Comparison of ENCODE assay signal across 8 mouse cellular contexts in genomic region chr16:17110771-17111743, GRCm38 (mm10). TPM values are rescaled to one million over a fixed set of nuclear protein-coding genes. Genes with fewer than 3 reads are reported as not detected.
DNase-seq lines count a peak whose midpoint lies in the region; ATAC-seq and TF ChIP-seq lines count a peak whose summit lies in the region.

Gene Ppil2, minus strand, starts transcription at chr16:17111257.

- ATAC-seq in forebrain, embryonic 11.5 days (replicated peaks; ENCODE audit: low FRiP score): peak; percentile 79
- ATAC-seq in heart, embryonic 16.5 days (replicated peaks; ENCODE audit: extremely low read depth, insufficient read depth, low FRiP score): peak; percentile 76
- ATAC-seq in liver, embryonic 15.5 days (ENCODE audit: insufficient read depth): peak; percentile 87
- peak; percentile 87 for ATAC-seq in neural tube, embryonic 11.5 days (ENCODE audit: insufficient read depth, low FRiP score, low TSS enrichment)
- ATAC-seq in stomach, embryonic 16.5 days (ENCODE audit: insufficient read depth, low FRiP score): peak; percentile 80

- H3K27ac ChIP-seq in forebrain, embryonic 11.5 days (ENCODE audit: low read depth, low read length): no peak within 1 kb of the TSS
- H3K27ac ChIP-seq in heart, embryonic 16.5 days (ENCODE audit: low read length): peak within 1 kb of the TSS; percentile 73
- peak within 1 kb of the TSS; percentile 84 for H3K27ac ChIP-seq in liver, embryonic 15.5 days (replicated peaks)
- H3K27ac ChIP-seq in neural tube, embryonic 11.5 days (ENCODE audit: low read depth, low read length): no peak within 1 kb of the TSS
- H3K27ac ChIP-seq in stomach, embryonic 16.5 days (ENCODE audit: low read length): peak within 1 kb of the TSS; percentile 78

- no peaks in the 10 kb centered on the region for H3K27me3 ChIP-seq in E14TG2a.4 (ENCODE audit: insufficient read depth, low read length)
- H3K27me3 ChIP-seq in forebrain, embryonic 11.5 days (ENCODE audit: control insufficient read depth, insufficient read depth, low read length): no peaks in the 10 kb centered on the region
- H3K27me3 ChIP-seq in heart, embryonic 16.5 days (ENCODE audit: control insufficient read depth, insufficient read depth, low read length): no peaks in the 10 kb centered on the region
- no peaks in the 10 kb centered on the region for H3K27me3 ChIP-seq in liver, embryonic 15.5 days
- no peaks in the 10 kb centered on the region for H3K27me3 ChIP-seq in neural tube, embryonic 11.5 days (ENCODE audit: control insufficient read depth, insufficient read depth, low read length)
- H3K27me3 ChIP-seq in stomach, embryonic 16.5 days (ENCODE audit: control insufficient read depth, insufficient read depth, low read length): no peaks in the 10 kb centered on the region

- no peaks in the 10 kb centered on the region for H3K9me3 ChIP-seq in E14TG2a.4 (ENCODE audit: low read length)
- H3K9me3 ChIP-seq in forebrain, embryonic 11.5 days (ENCODE audit: control insufficient read depth, low read length): no peaks in the 10 kb centered on the region
- no peaks in the 10 kb centered on the region for H3K9me3 ChIP-seq in heart, embryonic 16.5 days (replicated peaks; ENCODE audit: control insufficient read depth, low read length)
- H3K9me3 ChIP-seq in liver, embryonic 15.5 days (replicated peaks): no peaks in the 10 kb centered on the region
- no peaks in the 10 kb centered on the region for H3K9me3 ChIP-seq in neural tube, embryonic 11.5 days (ENCODE audit: control insufficient read depth, low read length)
- H3K9me3 ChIP-seq in stomach, embryonic 16.5 days (replicated peaks; ENCODE audit: control insufficient read depth, low read length): no peaks in the 10 kb centered on the region

- peaks cover 24% of the 10 kb centered on the region for H3K4me1 ChIP-seq in E14TG2a.4 (replicated peaks; ENCODE audit: low read depth, low read length)
- H3K4me1 ChIP-seq in forebrain, embryonic 11.5 days (replicated peaks; ENCODE audit: control insufficient read depth, insufficient read depth, low read length): peaks cover 3% of the 10 kb centered on the region; the same call in 1 of the 2 replicates
- peaks cover 14% of the 10 kb centered on the region for H3K4me1 ChIP-seq in heart, embryonic 16.5 days (ENCODE audit: control insufficient read depth, insufficient read depth, low read length)
- peaks cover 19% of the 10 kb centered on the region for H3K4me1 ChIP-seq in liver, embryonic 15.5 days (replicated peaks)
- peaks cover 4% of the 10 kb centered on the region for H3K4me1 ChIP-seq in neural tube, embryonic 11.5 days (ENCODE audit: control insufficient read depth, insufficient read depth, low read length)
- H3K4me1 ChIP-seq in stomach, embryonic 16.5 days (ENCODE audit: control insufficient read depth, insufficient read depth, low read length): peaks cover 7% of the 10 kb centered on the region

- TF ChIP-seq CTCF in E14TG2a.4 (conservative IDR thresholded peaks at IDR 0.05; ENCODE audit: low read length): no peak

- H3K36me3 ChIP-seq in E14TG2a.4 (ENCODE audit: insufficient read depth, low read length): peaks cover 73% of the 10 kb centered on the region
- H3K36me3 ChIP-seq in forebrain, embryonic 11.5 days (ENCODE audit: control insufficient read depth, insufficient read depth, low read length): peaks cover 7% of the 10 kb centered on the region; the same call in 1 of the 2 replicates
- peaks cover 8% of the 10 kb centered on the region; the same call in 1 of the 2 replicates for H3K36me3 ChIP-seq in heart, embryonic 16.5 days (ENCODE audit: control insufficient read depth, insufficient read depth)
- peaks cover 29% of the 10 kb centered on the region for H3K36me3 ChIP-seq in liver, embryonic 15.5 days (replicated peaks)
- H3K36me3 ChIP-seq in neural tube, embryonic 11.5 days (ENCODE audit: control insufficient read depth, insufficient read depth, low read length): peaks cover 7% of the 10 kb centered on the region; the same call in 1 of the 2 replicates
- H3K36me3 ChIP-seq in stomach, embryonic 16.5 days (ENCODE audit: control insufficient read depth, insufficient read depth, low read length): no peaks in the 10 kb centered on the region; the same call in 1 of the 2 replicates

- H3K9ac ChIP-seq in forebrain, embryonic 11.5 days (ENCODE audit: low read length): peak within 1 kb of the TSS; percentile 75
- peak within 1 kb of the TSS; percentile 82 for H3K9ac ChIP-seq in heart, embryonic 16.5 days (ENCODE audit: low read length)
- H3K9ac ChIP-seq in liver, embryonic 15.5 days: peak within 1 kb of the TSS; percentile 75
- peak within 1 kb of the TSS; percentile 76 for H3K9ac ChIP-seq in neural tube, embryonic 11.5 days (ENCODE audit: low read length)
- peak within 1 kb of the TSS; percentile 87 for H3K9ac ChIP-seq in stomach, embryonic 16.5 days (ENCODE audit: low read length)

- peak; percentile 69 for DNase-seq in c-Kit-negative CD71-positive TER-119-positive erythroid progenitor cells, embryonic 14.5 days (ENCODE audit: low read depth, low spot score)
- DNase-seq in forebrain, embryonic 11.5 days (ENCODE audit: low spot score): peak; percentile 77
- DNase-seq in kidney, postnatal 25 days: peak; percentile 72 to 81
- peak; percentile 80 for DNase-seq in neural tube, embryonic 11.5 days (ENCODE audit: low spot score)

- peak within 1 kb of the TSS; percentile 92 for H3K4me3 ChIP-seq in E14TG2a.4 (replicated peaks; ENCODE audit: low read length)
- peak within 1 kb of the TSS; percentile 86 for H3K4me3 ChIP-seq in forebrain, embryonic 11.5 days (ENCODE audit: low read depth, low read length)
- H3K4me3 ChIP-seq in heart, embryonic 16.5 days (ENCODE audit: low read length): peak within 1 kb of the TSS; percentile 87
- peak within 1 kb of the TSS; percentile 76 for H3K4me3 ChIP-seq in liver, embryonic 15.5 days (replicated peaks)
- H3K4me3 ChIP-seq in neural tube, embryonic 11.5 days (ENCODE audit: low read depth, low read length): peak within 1 kb of the TSS; percentile 92
- H3K4me3 ChIP-seq in stomach, embryonic 16.5 days (replicated peaks; ENCODE audit: low read length): peak within 1 kb of the TSS; percentile 92

- WGBS in forebrain, embryonic 11.5 days: 9% methylated on average over 37 of the region's 38 CpGs
- 7% methylated on average over 38 of the region's 38 CpGs for WGBS in heart, embryonic 16.5 days
- WGBS in liver, embryonic 15.5 days (ENCODE audit: insufficient replicate concordance): 3% methylated on average over 38 of the region's 38 CpGs
- 7% methylated on average over 37 of the region's 38 CpGs for WGBS in neural tube, embryonic 11.5 days
- WGBS in stomach, embryonic 16.5 days: 7% methylated on average over 38 of the region's 38 CpGs

- H3K4me2 ChIP-seq in forebrain, embryonic 11.5 days (ENCODE audit: low read depth, low read length, severe bottlenecking): peak within 1 kb of the TSS; percentile 69
- peak within 1 kb of the TSS; percentile 82 for H3K4me2 ChIP-seq in heart, embryonic 16.5 days (ENCODE audit: low read depth, low read length)
- H3K4me2 ChIP-seq in liver, embryonic 15.5 days: peak within 1 kb of the TSS; percentile 72
- H3K4me2 ChIP-seq in neural tube, embryonic 11.5 days (ENCODE audit: low read depth): peak within 1 kb of the TSS; percentile 66
- H3K4me2 ChIP-seq in stomach, embryonic 16.5 days (ENCODE audit: low read depth, low read length): peak within 1 kb of the TSS; percentile 76

RNA-seq across cellular contexts. Expression of gene Ppil2, which starts in this region (rescaled TPM):
- polyA plus RNA-seq in forebrain, embryonic 11.5 days (2014; fragmentation: Nextera tagmentation; extraction: Ambion mirVana): 153 and 156 TPM in 2 replicates
- polyA plus RNA-seq in heart, embryonic 16.5 days (2015; fragmentation: Nextera tagmentation; extraction: Ambion mirVana): 102 and 111 TPM in 2 replicates
- polyA plus RNA-seq in liver, embryonic 15.5 days (2015; fragmentation: Nextera tagmentation; extraction: Ambion mirVana): 57.2 and 57.7 TPM in 2 replicates
- polyA plus RNA-seq in neural tube, embryonic 11.5 days (2014; fragmentation: Nextera tagmentation; extraction: Ambion mirVana): 150 and 156 TPM in 2 replicates
- polyA plus RNA-seq in stomach, embryonic 16.5 days (2015; fragmentation: Nextera tagmentation; extraction: Ambion mirVana): 123 and 135 TPM in 2 replicates

Comparison
In these comparisons a context has a peak if more than half of its experiments do, and no peak if none do; other contexts are left out.
1. H3K27ac ChIP-seq: peak in heart, embryonic 16.5 days (single experiment), liver, embryonic 15.5 days (single experiment) and stomach, embryonic 16.5 days (single experiment); none in forebrain, embryonic 11.5 days (single experiment) and neural tube, embryonic 11.5 days (single experiment).
2. Peak in every context shown above with its lines, with median percentiles within 50 percentile points of each other: H3K4me3 ChIP-seq, DNase-seq, ATAC-seq, H3K4me2 ChIP-seq and H3K9ac ChIP-seq.